Mouse (Mus musculus): ENCODE data around the gene Olfr506. TPM values are rescaled to one million over a fixed set of nuclear protein-coding genes. Genes with fewer than 3 reads are reported as not detected.

Gene Olfr506
- polyA plus RNA-seq, 1 experiment from 2014 or later, result not detected

- H3K4me1 ChIP-seq (ENCODE audit: control insufficient read depth, insufficient read depth, low read length), result no peaks in the 10 kb centered on the region
- H3K4me2 ChIP-seq (ENCODE audit: low read depth, severe bottlenecking), result no peak overlapping the region
- no peak overlapping the region for H3K9ac ChIP-seq (ENCODE audit: low read length)
- no peaks in the 10 kb centered on the region for H3K36me3 ChIP-seq (ENCODE audit: control insufficient read depth, insufficient read depth, low read length)
- H3K4me3 ChIP-seq (ENCODE audit: low read depth, low read length), result no peak overlapping the region
- H3K27me3 ChIP-seq (ENCODE audit: control insufficient read depth, insufficient read depth, low read length), result no peaks in the 10 kb centered on the region
- ATAC-seq (ENCODE audit: insufficient number of reproducible peaks, low FRiP score, low TSS enrichment, low read depth) (no peak), DNase-seq (ENCODE audit: low spot score) (no peak)
- H3K9me3 ChIP-seq (ENCODE audit: control insufficient read depth, low read length), result no peaks in the 10 kb centered on the region
- no peak overlapping the region for H3K27ac ChIP-seq (replicated peaks; ENCODE audit: low read depth, low read length)
- 93% methylated on average over 3 of the region's 3 CpGs for WGBS
Observed at GRCm38 (mm10) chr7:108662419-108662818, 51.8 kb downstream of the Olfr506 start.

Other genes with a start within 250 kb of the Olfr506 start
- gene Olfr494, start 245.5 kb upstream of the Olfr506 start, polyA plus RNA-seq (2014; fragmentation: Nextera tagmentation; extraction: Ambion mirVana), result not detected in 2 replicates
- gene Olfr495, start 217.6 kb upstream of the Olfr506 start, polyA plus RNA-seq (2014; fragmentation: Nextera tagmentation; extraction: Ambion mirVana), result not detected in 2 replicates
- gene Olfr497, start 190.4 kb upstream of the Olfr506 start, polyA plus RNA-seq (2014; fragmentation: Nextera tagmentation; extraction: Ambion mirVana), result not detected in 2 replicates
- not detected in 2 replicates for gene Olfr498, start 145.5 kb upstream of the Olfr506 start, polyA plus RNA-seq (2014; fragmentation: Nextera tagmentation; extraction: Ambion mirVana)
- gene Olfr502, start 85.7 kb upstream of the Olfr506 start, polyA plus RNA-seq (2014; fragmentation: Nextera tagmentation; extraction: Ambion mirVana), result not detected in 2 replicates
- gene Olfr503, start 66.3 kb upstream of the Olfr506 start, polyA plus RNA-seq (2014; fragmentation: Nextera tagmentation; extraction: Ambion mirVana), result not detected in 2 replicates
- gene Olfr504, start 45.0 kb upstream of the Olfr506 start, polyA plus RNA-seq (2014; fragmentation: Nextera tagmentation; extraction: Ambion mirVana), result not detected in 2 replicates
- gene Olfr507, start 11.0 kb downstream of the Olfr506 start, polyA plus RNA-seq (2014; fragmentation: Nextera tagmentation; extraction: Ambion mirVana), result not detected in 2 replicates
- gene Olfr508, start 19.2 kb downstream of the Olfr506 start, polyA plus RNA-seq (2014; fragmentation: Nextera tagmentation; extraction: Ambion mirVana), result not detected in 2 replicates
- gene Olfr509, start 41.1 kb downstream of the Olfr506 start, polyA plus RNA-seq (2014; fragmentation: Nextera tagmentation; extraction: Ambion mirVana), result not detected in 2 replicates
- gene Olfr510, start 55.6 kb downstream of the Olfr506 start, polyA plus RNA-seq (2014; fragmentation: Nextera tagmentation; extraction: Ambion mirVana), result not detected in 2 replicates
- gene Olfr512, start 102.5 kb downstream of the Olfr506 start, polyA plus RNA-seq (2014; fragmentation: Nextera tagmentation; extraction: Ambion mirVana), result not detected in 2 replicates
- gene Olfr513, start 140.2 kb downstream of the Olfr506 start, polyA plus RNA-seq (2014; fragmentation: Nextera tagmentation; extraction: Ambion mirVana), result not detected in 2 replicates
- not detected in 2 replicates for gene Olfr514, start 215.2 kb downstream of the Olfr506 start, polyA plus RNA-seq (2014; fragmentation: Nextera tagmentation; extraction: Ambion mirVana)
- gene Olfr516, start 239.7 kb downstream of the Olfr506 start, polyA plus RNA-seq (2014; fragmentation: Nextera tagmentation; extraction: Ambion mirVana), result not detected in 2 replicates